Mouse (Mus musculus) R1 (cell line): ENCODE results near the gene Vmn1r67.
A peak's percentile ranks its signal among the peaks of the same experiment; 100 is the strongest.

Source experiments
- DNase-seq: peaks from one replicate; pipeline ENCODE4 v3.0.0-alpha.2; 2018; ENCODE audit warnings: low read depth, low spot score

Vmn1r67 gene

DNA sequence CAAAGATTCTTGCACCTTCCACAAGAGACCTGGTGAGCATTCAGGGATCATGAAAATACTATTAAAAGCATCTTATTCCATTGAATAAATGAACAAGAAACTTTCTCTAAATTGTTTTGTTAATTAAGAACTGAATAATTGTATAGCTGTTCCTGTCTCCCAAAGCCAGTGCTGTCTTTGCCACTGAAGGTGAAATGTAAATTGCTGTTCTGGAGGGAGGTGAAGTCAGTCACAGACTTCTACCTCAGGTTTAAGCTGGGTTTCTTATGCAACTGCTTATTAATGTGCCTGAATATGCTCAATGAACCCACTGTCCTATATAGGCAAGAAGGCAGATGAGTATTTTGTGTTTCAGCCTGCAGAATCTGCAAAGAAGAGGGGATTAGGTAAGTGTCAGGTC is at the start of gene Vmn1r67:
Gene Vmn1r67 (plus strand): TSS at position 301 of the 400 bp plus-strand sequence.
- no peak for DNase-seq

DNA sequence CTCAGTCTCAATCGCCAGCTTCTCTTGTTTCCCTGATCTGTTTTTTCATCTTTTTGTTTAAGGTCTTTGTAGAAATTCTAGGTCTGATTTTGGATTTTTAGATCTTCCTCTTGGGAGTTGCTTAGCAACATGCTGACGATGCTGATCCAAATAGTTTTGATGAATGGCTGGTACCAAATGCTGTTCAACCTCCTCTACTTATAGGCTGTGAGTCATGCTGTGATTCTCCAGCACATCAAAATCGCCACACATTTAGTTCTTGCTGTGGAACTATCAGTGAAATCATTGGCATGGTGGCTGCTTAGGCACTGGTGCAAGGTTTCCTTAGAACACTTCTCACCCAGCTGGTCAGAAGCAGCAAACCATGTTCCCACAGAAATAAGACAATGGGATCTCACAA is 15.0 kb downstream of the Vmn1r67 start:
- DNase-seq = no peak

DNA sequence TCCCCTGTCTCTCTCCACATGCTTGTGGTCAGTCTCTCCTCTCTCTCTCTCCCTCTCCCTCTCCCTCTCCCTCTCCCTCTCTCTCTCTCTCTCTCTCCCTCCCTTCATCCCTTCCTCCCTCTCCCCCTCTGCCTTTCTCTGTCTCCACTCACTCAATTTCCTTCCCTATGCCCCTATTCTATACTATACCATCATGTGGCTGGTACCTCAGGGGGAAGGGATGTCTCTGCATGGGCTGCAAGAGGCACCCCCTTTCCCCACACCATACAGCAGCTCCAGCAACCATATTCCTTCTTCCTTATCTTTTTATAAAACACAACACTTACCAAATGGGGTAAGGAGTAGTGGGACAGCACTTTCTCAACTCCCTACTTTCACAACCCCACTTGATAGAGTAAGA is 36.7 kb downstream of the Vmn1r67 start:
- no peak for DNase-seq

DNA sequence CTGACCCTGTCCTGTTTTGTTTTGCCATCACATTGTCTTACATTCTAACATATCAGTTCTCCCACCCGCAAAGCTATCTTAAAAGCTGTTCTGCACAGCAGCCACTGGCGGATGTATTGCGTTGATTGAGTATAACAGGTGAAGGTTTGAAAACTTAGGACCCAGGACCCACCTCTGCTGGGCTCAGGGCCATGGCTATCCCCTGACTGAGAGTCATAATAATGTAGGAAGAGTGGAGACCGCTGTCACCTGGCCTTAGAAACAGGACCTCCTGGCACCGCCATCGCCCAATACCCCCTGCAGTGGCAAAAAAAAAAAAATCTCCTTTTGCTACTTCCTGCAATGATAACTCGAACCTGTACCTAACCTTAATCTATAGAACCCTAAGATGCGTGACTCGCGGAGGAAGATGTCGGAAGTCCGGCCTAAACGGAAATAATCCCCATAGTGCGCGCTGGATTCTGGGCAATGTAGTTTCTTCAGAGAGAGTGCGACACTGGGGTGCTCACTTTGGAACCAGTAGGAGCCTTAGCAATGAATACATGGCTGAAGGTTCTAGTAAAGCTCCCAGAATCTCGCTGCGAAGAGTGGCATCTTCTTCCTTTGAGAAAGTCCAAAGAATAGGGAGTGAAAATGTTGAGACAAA is 37.6 kb downstream of the Vmn1r67 start:
- DNase-seq = peak; percentile 47

DNA sequence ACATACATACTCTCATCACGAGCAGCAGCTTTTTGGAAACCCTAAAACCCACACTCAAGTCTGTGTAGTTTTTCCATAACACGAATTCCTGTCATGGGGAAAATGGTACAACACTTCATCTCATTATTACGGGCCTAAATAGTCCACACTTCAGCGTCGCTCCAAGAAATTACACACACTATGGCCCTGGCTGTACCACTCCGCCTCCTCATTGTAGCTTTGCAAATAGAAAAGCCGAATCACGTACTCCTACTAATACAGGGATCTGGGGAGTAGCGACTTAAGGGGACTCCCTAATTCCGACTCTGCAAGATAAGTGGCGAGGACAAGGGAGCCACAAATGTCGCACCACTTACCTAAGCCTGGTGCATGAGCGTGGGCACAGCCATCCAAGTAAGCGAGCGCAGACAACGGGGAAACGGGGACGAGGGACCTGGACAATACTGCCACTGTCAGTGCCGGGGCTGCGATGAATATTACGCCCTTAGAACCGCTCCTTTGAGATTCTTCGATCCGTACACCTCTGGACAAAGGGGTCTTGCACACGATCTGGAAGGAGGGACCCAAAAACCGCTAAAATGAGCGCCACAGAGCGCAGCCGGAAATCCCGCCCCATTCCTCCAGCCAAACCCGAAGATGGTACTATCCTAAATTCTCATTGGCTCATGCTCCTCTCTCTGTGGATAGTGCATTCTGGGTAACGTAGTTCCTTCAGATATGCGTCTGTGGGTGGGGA is 51.8 kb downstream of the Vmn1r67 start, which contains the start of gene Zik1:
Gene Zik1 (minus strand): TSS at position 609 of the 736 bp plus-strand sequence.
- DNase-seq = peak; percentile 92

DNA sequence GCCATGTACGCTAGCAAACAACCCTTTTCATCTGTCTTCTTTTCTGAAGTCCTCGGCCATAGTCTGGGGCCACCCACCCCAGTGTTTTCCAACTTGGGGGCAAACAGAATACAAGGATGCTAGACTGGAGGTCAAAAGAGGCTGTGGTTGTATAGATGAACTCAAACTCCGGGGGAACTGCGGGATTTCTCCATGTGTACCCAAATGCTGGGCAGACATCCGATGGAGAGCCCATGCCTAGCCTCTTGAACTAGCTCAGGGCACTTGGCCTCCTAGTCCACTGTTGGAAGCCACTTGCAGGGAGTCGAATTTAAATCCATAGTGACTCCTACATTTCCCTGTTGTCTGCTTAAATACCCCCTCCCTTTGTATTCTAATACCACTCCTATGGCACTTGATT is 52.4 kb downstream of the Vmn1r67 start:
- no peak for DNase-seq
